Comparison of ENCODE assay signal across 26 mouse cellular contexts in genomic region chr6:53956513-53956912, GRCm38 (mm10). TPM values are rescaled to one million over a fixed set of nuclear protein-coding genes. Genes with fewer than 3 reads are reported as not detected.
A peak's percentile ranks its signal among the peaks of the same experiment; 100 is the strongest.
DNase-seq lines count a peak whose midpoint lies in the region; ATAC-seq and TF ChIP-seq lines count a peak whose summit lies in the region.
"Had no signal": no experiment of that assay in that cellular context is flagged by ENCODE, and none has a peak within 500 bp of the region (broad histone marks: within the 10 kb centered on the region; RNA-seq: fewer than 3 reads in every experiment).

No protein-coding gene starts in this region.

- no peak for TF ChIP-seq POLR2A in lung, adult 2 months (IDR thresholded peaks at IDR 0.05; ENCODE audit: borderline replicate concordance, extremely low read depth, low read depth, low read length)

- no peaks in the 10 kb centered on the region for H3K36me3 ChIP-seq in kidney, embryonic 16.5 days (ENCODE audit: insufficient read depth, low read length)
- H3K36me3 ChIP-seq: forebrain, embryonic 10.5 days; heart, embryonic 13.5 days; hindbrain, embryonic 15.5 days; intestine, embryonic 15.5 days; limb, embryonic 12.5 days; liver, embryonic 12.5 days; lung, embryonic 15.5 days; stomach, embryonic 15.5 days had no signal

- no peak overlapping the region for H3K9ac ChIP-seq in kidney, embryonic 16.5 days (replicated peaks; ENCODE audit: low read length)
- H3K9ac ChIP-seq: heart, embryonic 13.5 days; hindbrain, embryonic 15.5 days; intestine, embryonic 15.5 days; limb, embryonic 12.5 days; liver, embryonic 12.5 days; lung, embryonic 15.5 days; stomach, embryonic 15.5 days had no signal

- H3K4me3 ChIP-seq in kidney, embryonic 16.5 days (ENCODE audit: low read length): no peak overlapping the region
- no peak overlapping the region for H3K4me3 ChIP-seq in lung, adult 2 months (replicated peaks; ENCODE audit: extremely low read depth, low read depth, low read length)
- H3K4me3 ChIP-seq: forebrain, embryonic 10.5 days; heart, embryonic 13.5 days; hindbrain, embryonic 15.5 days; intestine, embryonic 15.5 days; left cerebral cortex, adult 2 months; limb, embryonic 12.5 days; liver, embryonic 12.5 days; lung, embryonic 15.5 days; stomach, embryonic 15.5 days had no signal

- H3K27ac ChIP-seq in kidney, embryonic 16.5 days (ENCODE audit: low read length): no peak overlapping the region
- H3K27ac ChIP-seq: forebrain, embryonic 10.5 days; heart, embryonic 13.5 days; hindbrain, embryonic 15.5 days; intestine, embryonic 15.5 days; left cerebral cortex, adult 2 months; limb, embryonic 12.5 days; liver, embryonic 12.5 days; lung, embryonic 15.5 days; stomach, embryonic 15.5 days had no signal

- no peaks in the 10 kb centered on the region for H3K27me3 ChIP-seq in kidney, embryonic 16.5 days (ENCODE audit: insufficient read depth, low read length)
- H3K27me3 ChIP-seq: hindbrain, embryonic 15.5 days; limb, embryonic 12.5 days; lung, embryonic 15.5 days; stomach, embryonic 15.5 days had no signal

- no peak overlapping the region for H3K4me2 ChIP-seq in kidney, embryonic 16.5 days (replicated peaks; ENCODE audit: low read depth, low read length)
- H3K4me2 ChIP-seq: heart, embryonic 13.5 days; hindbrain, embryonic 15.5 days; intestine, embryonic 15.5 days; limb, embryonic 12.5 days; liver, embryonic 12.5 days; lung, embryonic 15.5 days; stomach, embryonic 15.5 days had no signal

- no peak for TF ChIP-seq CTCF in lung, adult 2 months (IDR thresholded peaks at IDR 0.05; ENCODE audit: insufficient read depth, low read length)

- 42% methylated on average over 4 of the region's 4 CpGs for WGBS in kidney, embryonic 16.5 days
- 74% methylated on average over 4 of the region's 4 CpGs for WGBS in lung, adult 2 months

- H3K4me1 ChIP-seq in kidney, embryonic 16.5 days (ENCODE audit: insufficient read depth, low read length): peaks cover 16% of the 10 kb centered on the region
- H3K4me1 ChIP-seq in lung, adult 2 months (ENCODE audit: control insufficient read depth, insufficient read depth, low read length): 0 out of 2 replicates have a peak, but pooled peaks cover 2% of the 10 kb centered on the region

- ATAC-seq in kidney, embryonic 16.5 days (ENCODE audit: low FRiP score, low TSS enrichment): 0 out of 2 replicates have a peak, but pooled peaks have one; percentile 12
- ATAC-seq: intestine, embryonic 15.5 days; liver, embryonic 12.5 days had no signal

- DNase-seq in heart, adult 11 months: peak; percentile 87
- DNase-seq in heart, postnatal 36 days: no peak
- peak; percentile 64 for DNase-seq in lung, adult 2 months
- peak; percentile 45 to 86 for DNase-seq in lung, postnatal 4 days
- DNase-seq in cerebellum, adult 11 months: no peak
- no peak for DNase-seq in left cerebral cortex, adult 9 months (ENCODE audit: low spot score in 2 of 2)
- no peak for DNase-seq in cerebellum, adult 8-10 months
- DNase-seq: adrenal gland, postnatal 14 days; cerebellum, adult 18-20 months; right cerebral cortex, postnatal 25 days; thymus, adult 18-20 months had no signal

- intact Hi-C loops in heart, postnatal 36 days (cut with DNase I): loop anchor here (5.0 kb wide), 3 partner anchors 74 to 211 kb away; no protein-coding TSS in a partner anchor

- H3K9me3 ChIP-seq in kidney, embryonic 16.5 days (ENCODE audit: low read length): no peaks in the 10 kb centered on the region
- H3K9me3 ChIP-seq: forebrain, embryonic 10.5 days; heart, embryonic 13.5 days; hindbrain, embryonic 15.5 days; intestine, embryonic 15.5 days; limb, embryonic 12.5 days; liver, embryonic 12.5 days; lung, embryonic 15.5 days; stomach, embryonic 15.5 days had no signal

RNA-seq across cellular contexts. Expression of gene Cpvl, which starts 22.0 kb away (rescaled TPM):
- total RNA-seq in heart, postnatal 36 days (2021): not detected
- polyA plus RNA-seq in kidney, embryonic 16.5 days (2015; fragmentation: Nextera tagmentation; extraction: Ambion mirVana): 0.35 TPM in 2 replicates
- not detected in 2 replicates for polyA plus RNA-seq in lung, adult 2 months (2012; rRNA removed)
- total RNA-seq: adrenal gland, postnatal 14 days; gastrocnemius, adult 18-20 months; heart, postnatal 25 days; layer of hippocampus, adult 8-10 months; left cerebral cortex, adult 2 months had no signal
- polyA plus RNA-seq: forebrain, embryonic 10.5 days; gonadal fat pad, adult 2 months; heart, embryonic 13.5 days; hindbrain, embryonic 15.5 days; liver, embryonic 12.5 days; urinary bladder, adult 2 months had no signal

Comparison
In these comparisons a context has a peak if more than half of its experiments do, and no peak if none do; other contexts are left out.
1. DNase-seq: peak in heart, adult 11 months (single experiment), lung, adult 2 months (single experiment) and lung, postnatal 4 days (2 of 2); none in heart, postnatal 36 days (0 of 2), cerebellum, adult 11 months (single experiment), left cerebral cortex, adult 9 months (0 of 2) and cerebellum, adult 8-10 months (single experiment).